Mouse (Mus musculus) embryonic facial prominence, embryonic 12.5 days (tissue): ENCODE measurements around the gene Gm21060. TPM values are rescaled to one million over a fixed set of nuclear protein-coding genes. Genes with fewer than 3 reads are reported as not detected.
"Not testable (repeated sequence)": the region's sequence is repeated elsewhere in the genome, so short reads cannot be mapped to it uniquely, and the experiment has no call there.

Experiments used
- ATAC-seq: fragments of 200-750 bp; cut with Nextera tagmentation; 2 replicates; pipeline ENCODE4 v1.8.0; 2017; ENCODE audit not compliant: insufficient number of reproducible peaks, insufficient read depth, low FRiP score, low TSS enrichment
- H3K27ac ChIP-seq: fragments of 300-500 bp; sonication (generic); 2 replicates; pipeline ENCODE4 v1.5.1; 2016; ENCODE audit warnings: mild to moderate bottlenecking
- H3K27me3 ChIP-seq: fragments of 300-500 bp; sonication (generic); 2 replicates; pipeline ENCODE4 v1.6.1; 2016; ENCODE audit warnings: mild to moderate bottlenecking, moderate library complexity
- H3K36me3 ChIP-seq: fragments of 300-500 bp; sonication (generic); 2 replicates; pipeline ENCODE4 v1.6.1; 2016; ENCODE audit warnings: mild to moderate bottlenecking
- H3K4me1 ChIP-seq: fragments of 300-500 bp; sonication (generic); 2 replicates; pipeline ENCODE4 v1.6.1; 2016
- H3K4me2 ChIP-seq: fragments of 300-500 bp; sonication (generic); replicated peaks from 2 replicates; pipeline ENCODE4 v1.6.1; 2016; ENCODE audit warnings: mild to moderate bottlenecking, moderate library complexity
- H3K4me3 ChIP-seq: fragments of 300-500 bp; sonication (generic); 2 replicates; pipeline ENCODE4 v1.5.1; 2016; ENCODE audit warnings: mild to moderate bottlenecking
- H3K9ac ChIP-seq: fragments of 300-500 bp; sonication (generic); 2 replicates; pipeline ENCODE4 v1.6.1; 2016; ENCODE audit warnings: mild to moderate bottlenecking, moderate library complexity
- H3K9me3 ChIP-seq: fragments of 300-500 bp; sonication (generic); 2 replicates; pipeline ENCODE4 v1.6.1; 2016; ENCODE audit warnings: mild to moderate bottlenecking, moderate library complexity
- WGBS: fragments of 180-500 bp; shearing (Covaris S2); methylation state at CpG from one replicate; pipeline ENCODE4 v1.1.7; 2016; 5-methylcytosine and 5-hydroxymethylcytosine counted together
- polyA plus RNA-seq: library from polyadenylated mRNA; unstranded; fragments of >200 nt; fragmentation: Nextera tagmentation; extraction: Ambion mirVana; gene quantifications from 2 replicates; pipeline ENCODE4 v1.2.1, GENCODE M21; 2016

The Gm21060 gene
- not detected in 2 replicates for polyA plus RNA-seq

GRCm38 (mm10) chr19:61296969-61297368 lies at the start of gene Gm21060:
Gene Gm21060, minus strand, starts transcription at chr19:61297069.
- no peaks in the 10 kb centered on the region for H3K27me3 ChIP-seq
- no peak within 1 kb of the TSS for H3K4me3 ChIP-seq
- H3K4me2 ChIP-seq: no peak within 1 kb of the TSS
- H3K36me3 ChIP-seq: no peaks in the 10 kb centered on the region
- no peak for ATAC-seq
- no peak within 1 kb of the TSS for H3K27ac ChIP-seq
- no peak within 1 kb of the TSS for H3K9ac ChIP-seq
- no peaks in the 10 kb centered on the region for H3K4me1 ChIP-seq
- WGBS: 85% methylated on average over 2 of the region's 2 CpGs
- H3K9me3 ChIP-seq: no peaks in the 10 kb centered on the region

GRCm38 (mm10) chr19:61320844-61321243 lies 24.0 kb upstream of the Gm21060 start:
- H3K27ac ChIP-seq, ATAC-seq, H3K27me3 ChIP-seq, H3K4me2 ChIP-seq, H3K4me1 ChIP-seq, H3K9me3 ChIP-seq, H3K4me3 ChIP-seq, H3K36me3 ChIP-seq, H3K9ac ChIP-seq: not testable (repeated sequence)
- 80% methylated on average over 3 of the region's 3 CpGs for WGBS

GRCm38 (mm10) chr19:61313185-61313584 lies 16.3 kb upstream of the Gm21060 start:
- 33% methylated on average over 11 of the region's 11 CpGs for WGBS
- not testable (repeated sequence) for H3K4me1 ChIP-seq, H3K4me2 ChIP-seq, H3K36me3 ChIP-seq, H3K27ac ChIP-seq, H3K9me3 ChIP-seq, ATAC-seq, H3K27me3 ChIP-seq, H3K9ac ChIP-seq, H3K4me3 ChIP-seq

GRCm38 (mm10) chr19:61312400-61312799 lies 15.5 kb upstream of the Gm21060 start:
- not testable (repeated sequence) for H3K4me2 ChIP-seq, H3K9me3 ChIP-seq, H3K36me3 ChIP-seq, H3K4me1 ChIP-seq, H3K4me3 ChIP-seq, H3K9ac ChIP-seq, H3K27ac ChIP-seq, H3K27me3 ChIP-seq, ATAC-seq
- WGBS: 91% methylated on average over 10 of the region's 10 CpGs

- not testable (repeated sequence) for H3K9me3 ChIP-seq, H3K27me3 ChIP-seq, H3K4me1 ChIP-seq, H3K4me2 ChIP-seq, H3K36me3 ChIP-seq, H3K4me3 ChIP-seq, H3K27ac ChIP-seq, ATAC-seq, H3K9ac ChIP-seq
- WGBS: 71% methylated on average over 1 of the region's 1 CpGs
Observed at GRCm38 (mm10) chr19:61308083-61308482, 11.2 kb upstream of the Gm21060 start.

- not testable (repeated sequence) for H3K27me3 ChIP-seq, H3K27ac ChIP-seq, ATAC-seq, H3K4me2 ChIP-seq, H3K9ac ChIP-seq, H3K4me1 ChIP-seq, H3K9me3 ChIP-seq, H3K36me3 ChIP-seq, H3K4me3 ChIP-seq
- 78% methylated on average over 4 of the region's 4 CpGs for WGBS
Observed at GRCm38 (mm10) chr19:61285033-61285432, 11.8 kb downstream of the Gm21060 start.

GRCm38 (mm10) chr19:61283581-61283980 lies 13.3 kb downstream of the Gm21060 start:
- H3K9me3 ChIP-seq: no peaks in the 10 kb centered on the region
- H3K27me3 ChIP-seq: no peaks in the 10 kb centered on the region
- no peaks in the 10 kb centered on the region for H3K4me1 ChIP-seq
- ATAC-seq: no peak
- no peak overlapping the region for H3K4me3 ChIP-seq
- H3K4me2 ChIP-seq: no peak overlapping the region
- no peak overlapping the region for H3K9ac ChIP-seq
- H3K36me3 ChIP-seq: no peaks in the 10 kb centered on the region
- WGBS: 71% methylated on average over 1 of the region's 1 CpGs
- H3K27ac ChIP-seq: no peak overlapping the region

GRCm38 (mm10) chr19:61275446-61275845 lies 21.4 kb downstream of the Gm21060 start:
- Histone ChIP-seq H3K9ac (no peak overlapping the region), H3K4me2 (no peak overlapping the region), H3K4me3 (no peak overlapping the region), H3K4me1 (no peaks in the 10 kb centered on the region), H3K36me3 (no peaks in the 10 kb centered on the region), H3K9me3 (no peaks in the 10 kb centered on the region), H3K27me3 (no peaks in the 10 kb centered on the region), H3K27ac (no peak overlapping the region)
- 87% methylated on average over 1 of the region's 1 CpGs for WGBS
- ATAC-seq: no peak

GRCm38 (mm10) chr19:61269141-61269540 lies 27.7 kb downstream of the Gm21060 start:
- H3K4me2 ChIP-seq, H3K4me3 ChIP-seq, H3K4me1 ChIP-seq, H3K27ac ChIP-seq, H3K9ac ChIP-seq, H3K9me3 ChIP-seq, H3K27me3 ChIP-seq, H3K36me3 ChIP-seq, ATAC-seq: not testable (repeated sequence)
- WGBS: 36% methylated on average over 11 of the region's 11 CpGs

GRCm38 (mm10) chr19:61267141-61267540 lies 29.7 kb downstream of the Gm21060 start:
- no peak for ATAC-seq
- WGBS: 18% methylated on average over 7 of the region's 7 CpGs
- no peak overlapping the region for H3K4me2 ChIP-seq
- H3K9ac ChIP-seq: no peak overlapping the region
- no peaks in the 10 kb centered on the region for H3K4me1 ChIP-seq
- no peaks in the 10 kb centered on the region for H3K9me3 ChIP-seq
- no peak overlapping the region for H3K27ac ChIP-seq
- H3K4me3 ChIP-seq: no peak overlapping the region
- H3K27me3 ChIP-seq: no peaks in the 10 kb centered on the region
- no peaks in the 10 kb centered on the region for H3K36me3 ChIP-seq

GRCm38 (mm10) chr19:61266651-61267050 lies 30.2 kb downstream of the Gm21060 start:
- no peak for ATAC-seq
- Histone ChIP-seq H3K9me3 (no peaks in the 10 kb centered on the region), H3K4me2 (no peak overlapping the region), H3K36me3 (no peaks in the 10 kb centered on the region), H3K27ac (no peak overlapping the region), H3K9ac (no peak overlapping the region), H3K4me1 (no peaks in the 10 kb centered on the region), H3K4me3 (no peak overlapping the region), H3K27me3 (no peaks in the 10 kb centered on the region)
- 4% methylated on average over 25 of the region's 26 CpGs for WGBS

- Histone ChIP-seq H3K27me3 (no peaks in the 10 kb centered on the region), H3K4me1 (no peaks in the 10 kb centered on the region), H3K4me2 (no peak overlapping the region), H3K27ac (no peak overlapping the region), H3K9ac (no peak overlapping the region), H3K4me3 (no peak overlapping the region), H3K36me3 (no peaks in the 10 kb centered on the region), H3K9me3 (no peaks in the 10 kb centered on the region)
- 4% methylated on average over 12 of the region's 12 CpGs for WGBS
- ATAC-seq: no peak
Observed at GRCm38 (mm10) chr19:61266246-61266615, 30.6 kb downstream of the Gm21060 start.
